Mouse (Mus musculus) B cell, adult 62 days (primary cell): Measurements from ENCODE around the gene Jrkl. TPM values are rescaled to one million over a fixed set of nuclear protein-coding genes. Genes with fewer than 3 reads are reported as not detected.

ENCODE experiments used
- total RNA-seq: library from RNA; stranded (reverse); gene quantifications from 4 replicates; pipeline ENCODE4 v1.2.4, GENCODE M21; 2023

Jrkl gene
- 9.6 to 11.7 TPM (median 10.9 TPM) in 4 replicates for total RNA-seq

GRCm38 (mm10) chr9:13245481-13245880 is at the start of gene Jrkl:
Jrkl (minus strand) TSS chr9:13245829.

DNA sequence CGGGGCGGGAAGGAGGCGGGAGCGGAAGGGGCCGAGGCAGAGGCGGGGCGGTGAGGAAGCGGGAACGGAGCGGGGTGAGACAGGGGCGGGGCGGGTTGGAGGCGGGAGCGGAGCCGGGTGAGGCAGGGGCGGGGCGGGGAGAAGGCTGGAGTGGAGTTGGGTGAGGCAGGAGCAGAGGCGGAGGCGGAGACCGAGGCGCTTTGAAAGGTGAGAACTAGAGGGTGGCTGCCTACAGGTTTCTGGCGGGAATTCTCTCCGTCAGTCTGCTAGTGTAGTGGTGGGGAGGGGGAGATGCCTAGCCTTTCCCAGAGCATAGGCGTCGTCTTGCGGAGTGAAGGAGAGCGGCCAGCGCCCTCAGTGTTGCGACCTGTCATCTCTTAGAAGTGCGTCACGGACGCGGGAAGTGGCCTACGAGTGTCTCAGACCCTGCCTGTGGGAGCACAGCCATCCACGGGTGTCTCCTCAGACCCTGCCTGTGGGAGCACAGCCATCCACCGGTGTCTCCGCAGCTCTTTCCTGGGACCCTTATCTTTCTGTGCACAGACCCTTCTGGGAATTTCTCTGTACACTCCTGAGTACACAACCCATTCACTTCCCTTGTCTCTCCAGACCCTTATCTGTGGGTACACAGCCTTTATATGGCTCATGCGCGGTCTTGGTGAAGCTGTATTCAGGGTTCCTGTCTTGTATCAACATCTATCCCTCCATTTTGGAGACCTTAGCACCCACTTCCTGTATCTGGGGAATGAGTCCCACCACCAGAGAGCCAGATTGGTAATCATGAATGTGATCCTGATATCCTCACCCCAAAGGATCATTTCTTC is 1.4 kb upstream of the Jrkl start, which contains the start of gene Ccdc82:
Ccdc82 (plus strand) TSS at position 141 of the 824 bp plus-strand sequence.

Other genes starting within 250 kb of the Jrkl start
- gene Ccdc82, start 1.1 kb upstream of the Jrkl start, total RNA-seq: 49.8 to 52.3 TPM (median 51.1 TPM) in 4 replicates
- gene Maml2, start 52.1 kb upstream of the Jrkl start, total RNA-seq: 31.1 to 33.9 TPM (median 32.9 TPM) in 4 replicates
- not detected in 4 replicates for gene Gm17571, start 200.9 kb upstream of the Jrkl start, total RNA-seq